Mouse (Mus musculus) right cerebral cortex, adult 2 months (tissue): ENCODE measurements around the gene Gm8947.
"Not testable (repeated sequence)": the region's sequence is repeated elsewhere in the genome, so short reads cannot be mapped to it uniquely, and the experiment has no call there.

Experiments used
- DNase-seq, 2 experiments: peaks; one replicate each; pipeline ENCODE4 v3.0.0; 2021 to 2022; ENCODE audit warnings: low spot score in 2 of 2

Gene Gm8947

GRCm38 (mm10) chr1:151192075-151192474, at the start of gene Gm8947:
Gene Gm8947 (plus strand): TSS chr1:151192376.
- not testable (repeated sequence) for DNase-seq

- no peak for DNase-seq
These were observed 47.6 kb upstream of the Gm8947 start for GRCm38 (mm10) chr1:151144471-151145146.

GRCm38 (mm10) chr1:151147801-151148200, 44.4 kb upstream of the Gm8947 start:
- no peak for DNase-seq

GRCm38 (mm10) chr1:151150211-151150610, 42.0 kb upstream of the Gm8947 start:
- no peak for DNase-seq

GRCm38 (mm10) chr1:151151089-151151488, 41.1 kb upstream of the Gm8947 start:
- DNase-seq = no peak

GRCm38 (mm10) chr1:151153056-151153652, 39.0 kb upstream of the Gm8947 start:
- no peak for DNase-seq

- not testable (repeated sequence) for DNase-seq
These were observed 38.0 kb upstream of the Gm8947 start for GRCm38 (mm10) chr1:151154131-151154530.

- no peak for DNase-seq
These were observed 36.0 kb upstream of the Gm8947 start for GRCm38 (mm10) chr1:151156129-151156528.

- DNase-seq = no peak
These were observed 35.2 kb upstream of the Gm8947 start for GRCm38 (mm10) chr1:151156777-151157632.

- DNase-seq = no peak
These were observed 34.0 kb upstream of the Gm8947 start for GRCm38 (mm10) chr1:151157963-151158856.

- DNase-seq = no peak
These were observed 33.2 kb upstream of the Gm8947 start for GRCm38 (mm10) chr1:151158857-151159510.

GRCm38 (mm10) chr1:151166031-151166430, 26.1 kb upstream of the Gm8947 start:
- no peak for DNase-seq

- DNase-seq = no peak
These were observed 24.7 kb upstream of the Gm8947 start for GRCm38 (mm10) chr1:151167297-151168047.

- no peak for DNase-seq
These were observed 23.5 kb upstream of the Gm8947 start for GRCm38 (mm10) chr1:151168637-151169036.

GRCm38 (mm10) chr1:151171572-151172461, 20.4 kb upstream of the Gm8947 start:
- DNase-seq = no peak

- DNase-seq = peak in 1 of 2 experiments; percentile 10
These were observed 14.9 kb upstream of the Gm8947 start for GRCm38 (mm10) chr1:151177030-151177936.

GRCm38 (mm10) chr1:151177937-151178271, 14.3 kb upstream of the Gm8947 start:
- no peak for DNase-seq

GRCm38 (mm10) chr1:151178505-151179083, 13.6 kb upstream of the Gm8947 start:
- DNase-seq = no peak
